13 mouse cellular contexts compared by ENCODE assay signal in the genomic region with DNA sequence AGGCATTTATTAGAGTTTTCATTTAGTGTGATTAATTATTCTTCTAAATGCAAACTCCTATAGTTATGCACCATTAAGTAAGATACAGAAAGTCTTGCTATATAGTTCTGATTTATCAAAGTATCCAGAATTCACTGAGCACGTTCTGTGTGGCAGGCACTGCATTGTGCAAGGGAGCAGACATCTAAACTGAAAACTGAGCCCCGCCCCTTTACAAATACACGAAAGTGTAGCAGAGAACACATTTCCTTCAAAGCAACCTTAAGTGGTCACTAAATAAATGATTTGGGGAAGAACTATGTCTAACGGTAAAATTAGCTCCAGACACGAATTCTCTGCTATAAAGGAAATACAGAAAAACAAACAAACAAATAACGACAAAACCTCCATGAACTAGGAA.
"Had no signal": no experiment of that assay in that cellular context is flagged by ENCODE, and none has a peak within 500 bp of the region (broad histone marks: within the 10 kb centered on the region; RNA-seq: fewer than 3 reads in every experiment).

No protein-coding gene starts in this region.

- H3K36me3 ChIP-seq: liver, embryonic 12.5 days; lung, embryonic 15.5 days; midbrain, embryonic 13.5 days; midbrain, embryonic 15.5 days; neural tube, embryonic 12.5 days had no signal

- H3K27ac ChIP-seq: liver, embryonic 12.5 days; liver, embryonic 14.5 days; lung, embryonic 15.5 days; midbrain, embryonic 13.5 days; midbrain, embryonic 15.5 days; neural tube, embryonic 12.5 days had no signal

- DNase-seq: right cerebral cortex, postnatal 14 days; spleen, adult 18-20 months; thymus, adult 18-20 months; thymus, postnatal 14 days; thymus, postnatal 36 days had no signal

- H3K9me3 ChIP-seq: liver, embryonic 12.5 days; lung, embryonic 15.5 days; megakaryocyte, embryonic 14.5 days; midbrain, embryonic 13.5 days; midbrain, embryonic 15.5 days; neural tube, embryonic 12.5 days had no signal

- H3K4me2 ChIP-seq: midbrain, embryonic 11.5 days; midbrain, embryonic 13.5 days had no signal

- H3K4me3 ChIP-seq: liver, embryonic 12.5 days; lung, embryonic 15.5 days; midbrain, embryonic 13.5 days; midbrain, embryonic 15.5 days; neural tube, embryonic 12.5 days had no signal

- H3K9ac ChIP-seq: liver, embryonic 12.5 days; liver, embryonic 14.5 days; lung, embryonic 15.5 days; midbrain, embryonic 13.5 days; midbrain, embryonic 15.5 days; neural tube, embryonic 12.5 days had no signal

- H3K27me3 ChIP-seq: lung, embryonic 15.5 days; midbrain, embryonic 13.5 days; midbrain, embryonic 15.5 days; neural tube, embryonic 12.5 days had no signal

- ATAC-seq: liver, embryonic 12.5 days; midbrain, embryonic 13.5 days; midbrain, embryonic 15.5 days had no signal
